Mouse (Mus musculus): ENCODE results near the gene Rtn4rl1. TPM values are rescaled to one million over a fixed set of nuclear protein-coding genes. Genes with fewer than 3 reads are reported as not detected.

Rtn4rl1 gene
- polyA plus RNA-seq, 1 experiment from 2014 or later, result 2.0 TPM

GRCm38 (mm10) chr11:75313834-75314233, 120.3 kb downstream of the Rtn4rl1 start:
- Histone ChIP-seq H3K4me1 (replicated peaks; ENCODE audit: control insufficient read depth, insufficient read depth, low read length) (no peaks in the 10 kb centered on the region), H3K27ac (ENCODE audit: low read depth) (no peak overlapping the region), H3K9ac (ENCODE audit: low read length) (no peak overlapping the region), H3K9me3 (ENCODE audit: control insufficient read depth, low read length) (no peaks in the 10 kb centered on the region), H3K4me2 (ENCODE audit: low read length) (no peak overlapping the region), H3K4me3 (ENCODE audit: low read depth, low read length) (no peak overlapping the region), H3K27me3 (replicated peaks; ENCODE audit: control insufficient read depth, insufficient read depth, low read length) (no peaks in the 10 kb centered on the region), H3K36me3 (ENCODE audit: control insufficient read depth, insufficient read depth, low read length) (peaks cover 92% of the 10 kb centered on the region)
- DNase-seq (ENCODE audit: low spot score) (no peak), ATAC-seq (replicated peaks; ENCODE audit: low FRiP score, low TSS enrichment, low read depth) (no peak)
- 92% methylated on average over 8 of the region's 8 CpGs for WGBS

MicroRNAs encoded within 50 kb of the gene (microRNA counts, 519-probe panel; counts per million panel counts)
- microRNA mmu-miR-132 (3,609 counts per million, percentile 49 among the panel's probes with 10 or more counts), microRNA mmu-miR-212 (not detected)

Small RNAs within 50 kb of the gene (microRNA-seq; reads per million reads assigned to microRNA genes)
- gene Mir132 (270 reads per million, percentile 68 among the genes with 10 or more reads in this experiment), gene Mir212 (39.6 reads per million, percentile 51 among the genes with 10 or more reads in this experiment)

Other genes with a start within 250 kb of the Rtn4rl1 start
- gene Hic1, start 24.3 kb upstream of the Rtn4rl1 start, polyA plus RNA-seq (2014; fragmentation: Nextera tagmentation; extraction: Ambion mirVana), result 13.0 and 14.5 TPM in 2 replicates
- 29.9 and 32.2 TPM in 2 replicates for gene Ovca2, start 14.9 kb upstream of the Rtn4rl1 start, polyA plus RNA-seq (2014; fragmentation: Nextera tagmentation; extraction: Ambion mirVana)
- gene Dph1, start 2.5 kb upstream of the Rtn4rl1 start, polyA plus RNA-seq (2014; fragmentation: Nextera tagmentation; extraction: Ambion mirVana), result 27.9 and 31.5 TPM in 2 replicates
- gene Rpa1, start 154.5 kb downstream of the Rtn4rl1 start, polyA plus RNA-seq (2014; fragmentation: Nextera tagmentation; extraction: Ambion mirVana), result 103 and 116 TPM in 2 replicates
- 11.6 and 12.5 TPM in 2 replicates for gene Smyd4, start 154.7 kb downstream of the Rtn4rl1 start, polyA plus RNA-seq (2014; fragmentation: Nextera tagmentation; extraction: Ambion mirVana)
- gene Serpinf1, start 228.9 kb downstream of the Rtn4rl1 start, polyA plus RNA-seq (2014; fragmentation: Nextera tagmentation; extraction: Ambion mirVana), result 42.0 and 47.1 TPM in 2 replicates
- gene Serpinf2, start 245.8 kb downstream of the Rtn4rl1 start, polyA plus RNA-seq (2014; fragmentation: Nextera tagmentation; extraction: Ambion mirVana), result 6.8 and 8.4 TPM in 2 replicates